Comparison of ENCODE assay signal across 8 mouse cellular contexts in genomic region chr17:26252539-26253251, GRCm38 (mm10). TPM values are rescaled to one million over a fixed set of nuclear protein-coding genes. Genes with fewer than 3 reads are reported as not detected.
DNase-seq lines count a peak whose midpoint lies in the region; ATAC-seq and TF ChIP-seq lines count a peak whose summit lies in the region.

Gene Luc7l, plus strand, starts transcription at chr17:26252896.

- TF ChIP-seq CTCF in bone marrow macrophage, adult 2 months (IDR thresholded peaks at IDR 0.05; ENCODE audit: low read depth, low read length), result no peak
- no peak for TF ChIP-seq CTCF in embryonic fibroblast, embryonic 13.5 days (IDR thresholded peaks at IDR 0.05; ENCODE audit: borderline replicate concordance, insufficient read depth, low read length)

- H3K4me1 ChIP-seq in bone marrow macrophage, adult 2 months (ENCODE audit: control insufficient read depth, insufficient read depth, low read length), result peaks cover 15% of the 10 kb centered on the region
- H3K4me1 ChIP-seq in embryonic fibroblast, embryonic 13.5 days (ENCODE audit: control insufficient read depth, insufficient read depth, low read length), result no peaks in the 10 kb centered on the region
- peaks cover 4% of the 10 kb centered on the region; the same call in 1 of the 2 replicates for H3K4me1 ChIP-seq in heart, embryonic 10.5 days
- peaks cover 16% of the 10 kb centered on the region for H3K4me1 ChIP-seq in kidney, embryonic 15.5 days

- H3K4me3 ChIP-seq in bone marrow macrophage, adult 2 months (ENCODE audit: insufficient read depth, low read length), result peak within 1 kb of the TSS; percentile 82
- peak within 1 kb of the TSS; percentile 97 for H3K4me3 ChIP-seq in embryonic fibroblast, embryonic 13.5 days (ENCODE audit: insufficient read depth, low read length)
- H3K4me3 ChIP-seq in heart, embryonic 10.5 days, result peak within 1 kb of the TSS; percentile 99
- peak within 1 kb of the TSS; percentile 96 for H3K4me3 ChIP-seq in kidney, embryonic 15.5 days (replicated peaks)

- H3K4me2 ChIP-seq in kidney, embryonic 15.5 days, result peak within 1 kb of the TSS; percentile 66

- H3K9me3 ChIP-seq in heart, embryonic 10.5 days, result no peaks in the 10 kb centered on the region
- no peaks in the 10 kb centered on the region for H3K9me3 ChIP-seq in kidney, embryonic 15.5 days (replicated peaks)

- H3K9ac ChIP-seq in kidney, embryonic 15.5 days, result peak within 1 kb of the TSS; percentile 97

- peak; percentile 94 for ATAC-seq in kidney, embryonic 15.5 days (replicated peaks; ENCODE audit: low FRiP score)
- peak; percentile 96 for ATAC-seq in monocyte, adult 5-6 weeks (replicated peaks; ENCODE audit: insufficient number of reproducible peaks, low FRiP score, low TSS enrichment, poor library complexity, severe bottlenecking)

- peaks cover 26% of the 10 kb centered on the region for H3K36me3 ChIP-seq in heart, embryonic 10.5 days
- peaks cover 23% of the 10 kb centered on the region for H3K36me3 ChIP-seq in kidney, embryonic 15.5 days

- DNase-seq in A20 (ENCODE audit: low read depth, low spot score) (peak; percentile 93), liver (peak; percentile 94)
- peak; percentile 98 for DNase-seq in heart, embryonic 10.5 days (ENCODE audit: low spot score)
- DNase-seq in spleen, postnatal 4 days (ENCODE audit: low spot score in 2 of 2), result peak; percentile 92 to 95

- under 1% methylated on average over 43 of the region's 43 CpGs for WGBS in heart, embryonic 10.5 days
- under 1% methylated on average over 42 of the region's 43 CpGs for WGBS in kidney, embryonic 15.5 days

- 0 out of 2 replicates have a peak, but pooled peaks have one; percentile 24 for TF ChIP-seq POLR2A in bone marrow macrophage, adult 2 months (IDR thresholded peaks at IDR 0.05; ENCODE audit: borderline replicate concordance, low read depth, low read length)
- peak; percentile 92 for TF ChIP-seq POLR2A in embryonic fibroblast, embryonic 13.5 days (IDR thresholded peaks at IDR 0.05; ENCODE audit: low read depth, low read length)

- peak within 1 kb of the TSS; percentile 86 for H3K27ac ChIP-seq in bone marrow macrophage, adult 2 months (ENCODE audit: insufficient read depth, low read depth, low read length)
- H3K27ac ChIP-seq in embryonic fibroblast, embryonic 13.5 days (ENCODE audit: insufficient read depth, low read length), result peak within 1 kb of the TSS; percentile 94
- peak within 1 kb of the TSS; percentile 100 for H3K27ac ChIP-seq in heart, embryonic 10.5 days
- H3K27ac ChIP-seq in kidney, embryonic 15.5 days, result peak within 1 kb of the TSS; percentile 99

- H3K27me3 ChIP-seq in heart, embryonic 10.5 days (ENCODE audit: insufficient read depth, poor library complexity, severe bottlenecking), result no peaks in the 10 kb centered on the region
- H3K27me3 ChIP-seq in kidney, embryonic 15.5 days, result no peaks in the 10 kb centered on the region

RNA-seq across cellular contexts. Expression of gene Luc7l, which starts in this region (rescaled TPM):
- 37.4 and 41.2 TPM in 2 replicates for polyA plus RNA-seq in bone marrow macrophage, adult 2 months (2012; ENCODE audit: insufficient read depth, insufficient read length, missing spikeins)
- 44.1 and 45.0 TPM in 2 replicates for polyA plus RNA-seq in embryonic fibroblast, embryonic 13.5 days (2011; ENCODE audit: insufficient read length, low read depth, missing spikeins)
- polyA plus RNA-seq in heart, embryonic 10.5 days (2016; fragmentation: Nextera tagmentation; extraction: Ambion mirVana), result 70.6 and 100 TPM in 2 replicates
- 106 and 110 TPM in 2 replicates for polyA plus RNA-seq in kidney, embryonic 15.5 days (2015; fragmentation: Nextera tagmentation; extraction: Ambion mirVana)
- total RNA-seq in monocyte, adult 5-6 weeks (2017), result 80.4 to 111 TPM (median 109 TPM) in 3 replicates

Comparison
In these comparisons a context has a peak if more than half of its experiments do, and no peak if none do; other contexts are left out.
1. Peak in every context shown above with its lines: DNase-seq, ATAC-seq, H3K4me3 ChIP-seq and H3K27ac ChIP-seq.